Mouse (Mus musculus) neural tube, embryonic 15.5 days (tissue): ENCODE measurements around the gene Ak4. TPM values are rescaled to one million over a fixed set of nuclear protein-coding genes. Genes with fewer than 3 reads are reported as not detected.

Source experiments
- ATAC-seq: fragments of 200-750 bp; cut with Nextera tagmentation; 2 replicates; pipeline ENCODE4 v1.8.0; 2017; ENCODE audit warnings: mild to moderate bottlenecking, moderate TSS enrichment, moderate library complexity; ENCODE audit not compliant: low FRiP score
- H3K27ac ChIP-seq: fragments of 300-500 bp; sonication (generic); replicated peaks from 2 replicates; pipeline ENCODE4 v1.5.1; 2015; ENCODE audit warnings: mild to moderate bottlenecking, inconsistent platforms
- H3K27me3 ChIP-seq: fragments of 300-500 bp; sonication (generic); replicated peaks from 2 replicates; pipeline ENCODE4 v1.6.1; 2015; ENCODE audit warnings: inconsistent platforms
- H3K36me3 ChIP-seq: fragments of 300-500 bp; sonication (generic); 2 replicates; pipeline ENCODE4 v1.6.1; 2015; ENCODE audit warnings: inconsistent platforms
- H3K4me1 ChIP-seq: fragments of 300-500 bp; sonication (generic); 2 replicates; pipeline ENCODE4 v1.6.1; 2015; ENCODE audit warnings: inconsistent platforms
- H3K4me2 ChIP-seq: fragments of 300-500 bp; sonication (generic); 2 replicates; pipeline ENCODE4 v1.6.1; 2015; ENCODE audit warnings: inconsistent platforms, mild to moderate bottlenecking, moderate library complexity
- H3K4me3 ChIP-seq: fragments of 300-500 bp; sonication (generic); replicated peaks from 2 replicates; pipeline ENCODE4 v1.5.1; 2015; ENCODE audit warnings: mild to moderate bottlenecking, inconsistent platforms
- H3K9ac ChIP-seq: fragments of 300-500 bp; sonication (generic); replicated peaks from 2 replicates; pipeline ENCODE4 v1.6.1; 2015; ENCODE audit warnings: mild to moderate bottlenecking, inconsistent platforms
- H3K9me3 ChIP-seq: fragments of 300-500 bp; sonication (generic); replicated peaks from 2 replicates; pipeline ENCODE4 v1.6.1; 2016; ENCODE audit warnings: inconsistent platforms
- WGBS: fragments of 180-500 bp; shearing (Covaris S2); methylation state at CpG from one replicate; pipeline ENCODE4 v1.1.7; 2015; ENCODE audit warnings: mixed read lengths; 5-methylcytosine and 5-hydroxymethylcytosine counted together
- polyA plus RNA-seq: library from polyadenylated mRNA; unstranded; fragments of >200 nt; fragmentation: Nextera tagmentation; extraction: Ambion mirVana; gene quantifications from 2 replicates; pipeline ENCODE4 v1.2.1, GENCODE M21; 2015

Gene Ak4
- polyA plus RNA-seq, 1 experiment from 2014 or later, result 7.4 TPM

DNA sequence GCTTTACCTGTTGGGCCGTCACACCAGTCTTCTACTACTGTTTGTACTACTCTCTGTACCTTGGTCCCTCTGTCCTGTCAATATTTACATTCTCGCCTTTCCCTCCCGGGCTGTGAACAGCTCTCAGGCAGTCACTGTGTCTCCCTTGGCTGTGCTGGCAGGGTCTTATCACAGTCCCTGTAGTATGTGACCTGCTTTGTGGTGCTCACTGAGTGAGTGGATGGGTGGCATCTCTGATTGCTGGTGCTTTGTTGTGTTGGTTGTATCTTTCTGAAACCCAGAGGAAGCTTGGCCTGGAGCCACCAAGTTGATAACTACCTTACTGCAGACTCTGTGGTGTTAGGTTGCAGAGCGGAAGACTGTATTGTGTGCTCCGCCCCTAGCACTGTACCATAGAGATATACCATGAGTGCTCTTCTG is 25.8 kb upstream of the Ak4 start:
- H3K9ac ChIP-seq, result no peak overlapping the region
- no peak overlapping the region for H3K4me2 ChIP-seq
- no peak overlapping the region for H3K4me3 ChIP-seq
- no peak overlapping the region for H3K27ac ChIP-seq
- H3K4me1 ChIP-seq, result no peaks in the 10 kb centered on the region
- ATAC-seq, result no peak
- H3K27me3 ChIP-seq, result no peaks in the 10 kb centered on the region
- WGBS, result 85% methylated on average over 5 of the region's 5 CpGs
- H3K9me3 ChIP-seq, result no peaks in the 10 kb centered on the region
- H3K36me3 ChIP-seq, result no peaks in the 10 kb centered on the region

DNA sequence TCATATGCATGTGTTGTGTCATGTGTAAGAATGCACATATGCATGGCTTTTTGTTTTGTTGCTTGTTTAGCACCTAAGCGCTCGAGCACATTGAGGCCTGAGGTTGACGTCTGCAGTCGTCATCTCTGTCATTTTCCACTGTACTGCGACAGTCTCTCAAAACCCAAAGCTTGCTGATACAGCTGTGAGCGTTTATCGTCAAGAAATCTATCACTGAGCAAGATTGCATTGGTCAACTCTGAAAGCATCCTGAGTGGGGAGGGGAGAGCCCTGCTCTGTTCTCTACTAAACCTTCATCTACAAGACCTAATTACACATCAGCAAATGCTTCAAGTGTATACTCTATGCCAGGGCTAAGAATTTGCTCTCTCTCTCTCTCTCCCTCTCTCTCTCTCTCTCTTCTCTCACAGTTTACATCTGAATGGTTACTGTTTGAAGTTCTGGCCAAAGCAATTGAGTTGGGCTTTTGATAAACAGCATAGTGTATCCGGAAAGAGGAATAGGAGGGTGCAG is 24.0 kb upstream of the Ak4 start:
- no peaks in the 10 kb centered on the region for H3K27me3 ChIP-seq
- no peak for ATAC-seq

DNA sequence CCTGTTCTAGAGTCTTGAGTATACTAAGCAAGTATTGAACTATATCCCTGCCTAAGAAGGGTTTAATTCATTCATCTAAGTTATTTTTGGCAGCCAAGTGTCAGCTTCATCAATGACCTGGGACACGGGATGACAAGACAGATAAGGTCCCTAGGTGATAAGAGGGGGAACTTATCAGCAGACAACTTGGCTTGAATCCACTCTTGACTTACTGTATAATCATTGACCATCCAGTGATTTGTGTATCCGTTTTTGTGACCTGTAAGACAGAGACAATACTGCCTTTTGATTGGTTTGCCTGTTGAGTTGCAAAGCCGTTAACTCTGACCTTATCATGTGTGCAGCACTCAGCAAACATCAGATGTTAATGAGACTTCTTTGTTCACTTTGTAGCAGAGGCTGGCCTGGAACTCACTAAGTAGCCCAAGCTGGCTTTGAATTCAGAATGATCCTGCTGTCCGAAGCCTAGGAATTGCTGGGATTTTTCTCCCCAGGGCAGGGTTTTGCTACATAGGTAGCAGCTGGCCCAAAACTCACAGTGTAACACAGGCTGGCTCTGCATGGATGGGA is 19.0 kb upstream of the Ak4 start:
- Histone ChIP-seq H3K9ac (no peak overlapping the region), H3K27me3 (no peaks in the 10 kb centered on the region), H3K27ac (no peak overlapping the region), H3K4me1 (no peaks in the 10 kb centered on the region), H3K4me2 (no peak overlapping the region), H3K4me3 (no peak overlapping the region), H3K9me3 (no peaks in the 10 kb centered on the region), H3K36me3 (no peaks in the 10 kb centered on the region)
- ATAC-seq, result no peak
- WGBS, result 87% methylated on average over 4 of the region's 4 CpGs

More for the DNA sequence above, 24.0 kb upstream of the Ak4 start:
- WGBS, result 89% methylated on average over 8 of the region's 8 CpGs
- no peak overlapping the region for H3K27ac ChIP-seq
- no peak overlapping the region for H3K4me3 ChIP-seq
- H3K4me2 ChIP-seq, result no peak overlapping the region
- H3K9me3 ChIP-seq, result no peaks in the 10 kb centered on the region
- H3K9ac ChIP-seq, result no peak overlapping the region
- H3K36me3 ChIP-seq, result no peaks in the 10 kb centered on the region
- H3K4me1 ChIP-seq, result no peaks in the 10 kb centered on the region

DNA sequence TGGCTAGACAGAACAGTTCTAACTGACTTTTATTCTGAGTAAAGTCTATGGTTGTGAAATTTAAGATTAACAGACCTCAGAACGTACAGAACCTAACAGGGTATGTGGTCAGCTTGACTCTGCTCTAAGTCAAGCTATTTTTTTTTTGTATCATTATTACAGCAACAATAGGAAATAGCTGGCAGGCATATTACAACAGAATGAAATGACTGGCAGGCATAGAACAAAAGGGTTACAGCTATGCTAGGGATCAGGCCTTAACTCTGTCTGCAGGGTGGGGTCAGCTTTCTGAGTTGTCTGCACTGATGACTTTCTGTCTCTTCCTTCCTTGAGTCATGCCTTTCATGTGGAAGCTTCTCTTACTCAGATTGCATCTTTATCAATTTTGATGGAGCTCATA is 17.1 kb upstream of the Ak4 start:
- Histone ChIP-seq H3K4me1 (no peaks in the 10 kb centered on the region), H3K4me3 (no peak overlapping the region), H3K9ac (no peak overlapping the region), H3K27me3 (no peaks in the 10 kb centered on the region), H3K27ac (no peak overlapping the region), H3K9me3 (no peaks in the 10 kb centered on the region), H3K36me3 (no peaks in the 10 kb centered on the region), H3K4me2 (no peak overlapping the region)
- ATAC-seq, result no peak
- WGBS, result 81% methylated on average over 1 of the region's 1 CpGs

DNA sequence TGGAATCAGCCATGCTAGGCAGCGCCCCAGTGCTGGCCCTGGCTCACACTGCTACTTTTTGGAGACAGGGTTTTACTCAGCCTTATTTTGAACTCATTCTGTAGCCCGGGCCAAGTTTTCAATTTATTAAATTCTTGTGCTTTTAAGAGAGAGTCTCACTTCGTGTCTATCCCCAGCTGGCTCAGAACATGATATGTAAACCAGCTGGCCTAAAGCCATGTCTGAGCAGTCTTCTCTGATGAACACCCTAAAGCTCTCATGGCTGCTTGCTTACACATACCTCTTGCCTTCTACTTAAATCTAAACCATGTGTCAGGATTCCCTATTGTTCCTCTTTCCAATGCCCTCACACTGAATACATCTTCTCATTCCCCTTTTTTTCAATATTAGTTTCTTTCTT is 14.2 kb upstream of the Ak4 start:
- WGBS, result 74% methylated on average over 3 of the region's 3 CpGs
- no peak overlapping the region for H3K4me3 ChIP-seq
- no peaks in the 10 kb centered on the region for H3K27me3 ChIP-seq
- H3K36me3 ChIP-seq, result no peaks in the 10 kb centered on the region
- no peaks in the 10 kb centered on the region for H3K9me3 ChIP-seq
- H3K4me2 ChIP-seq, result no peak overlapping the region
- no peaks in the 10 kb centered on the region for H3K4me1 ChIP-seq
- no peak overlapping the region for H3K9ac ChIP-seq
- ATAC-seq, result no peak
- no peak overlapping the region for H3K27ac ChIP-seq

DNA sequence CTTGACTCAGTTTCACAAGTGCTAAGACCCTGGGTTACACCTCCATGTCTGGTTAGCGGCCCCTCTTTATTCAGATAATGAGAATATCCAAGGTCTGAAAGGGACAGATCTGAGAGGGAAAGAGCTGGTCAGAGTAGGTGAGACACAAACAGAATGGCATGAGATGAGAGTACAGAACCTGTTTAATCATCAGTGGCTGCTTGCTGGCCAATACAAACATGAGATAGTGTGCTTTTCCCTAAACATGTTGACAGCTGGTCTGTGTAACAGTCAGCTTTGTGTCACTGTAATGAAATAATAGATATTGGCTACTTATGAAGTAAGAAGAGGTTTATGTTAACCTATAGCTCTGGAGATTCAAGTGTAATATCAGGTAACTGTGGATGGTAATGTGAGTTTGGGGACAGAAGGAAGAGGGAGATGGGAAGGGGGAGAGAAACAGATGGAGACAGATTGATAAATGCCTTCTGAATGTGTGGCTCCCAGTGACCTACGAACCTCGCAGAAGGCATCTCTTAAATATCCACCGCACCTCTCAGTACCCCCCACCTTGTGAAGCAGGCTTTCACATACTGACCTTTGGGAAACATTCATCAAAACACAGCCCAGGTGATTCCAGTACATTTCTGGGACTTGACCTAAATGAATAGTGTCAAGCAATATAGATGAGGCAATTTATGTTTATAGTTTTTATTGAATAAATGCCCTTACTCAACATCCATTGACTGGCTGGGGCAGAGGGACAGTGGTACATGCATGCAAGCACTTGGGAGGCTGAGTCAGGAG is 12.5 kb upstream of the Ak4 start:
- H3K27me3 ChIP-seq, result no peaks in the 10 kb centered on the region
- 89% methylated on average over 4 of the region's 4 CpGs for WGBS
- no peak overlapping the region for H3K4me3 ChIP-seq
- no peak overlapping the region for H3K4me2 ChIP-seq
- H3K27ac ChIP-seq, result no peak overlapping the region
- ATAC-seq, result no peak
- no peaks in the 10 kb centered on the region for H3K36me3 ChIP-seq
- no peak overlapping the region for H3K9ac ChIP-seq
- H3K4me1 ChIP-seq, result no peaks in the 10 kb centered on the region
- H3K9me3 ChIP-seq, result no peaks in the 10 kb centered on the region

DNA sequence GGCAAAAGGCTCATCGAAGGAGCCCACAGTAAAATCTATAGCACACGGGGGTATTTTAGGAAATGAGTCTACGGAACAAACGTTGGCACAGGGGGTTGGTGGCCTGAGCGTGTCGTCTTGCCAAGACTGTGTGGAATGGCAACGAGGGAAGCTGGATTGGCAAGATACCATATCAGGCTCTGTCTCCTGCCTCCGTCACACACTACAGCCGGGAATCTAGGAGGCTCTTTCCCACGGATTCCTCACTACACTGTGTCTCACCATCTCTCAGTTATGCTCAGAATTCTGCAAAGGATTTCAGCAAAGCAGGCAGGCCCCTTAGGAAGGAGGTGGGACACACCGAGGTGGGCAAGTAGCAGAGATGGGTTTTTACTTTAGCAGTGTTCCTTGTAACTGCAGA is 2.1 kb upstream of the Ak4 start:
- 79% methylated on average over 11 of the region's 11 CpGs for WGBS
- no peaks in the 10 kb centered on the region for H3K36me3 ChIP-seq
- H3K27me3 ChIP-seq, result 0 out of 2 replicates have a peak, but pooled peaks cover 7% of the 10 kb centered on the region
- H3K27ac ChIP-seq, result no peak overlapping the region
- H3K9ac ChIP-seq, result no peak overlapping the region
- no peak overlapping the region for H3K4me3 ChIP-seq
- H3K4me2 ChIP-seq, result no peak overlapping the region
- H3K9me3 ChIP-seq, result no peaks in the 10 kb centered on the region
- ATAC-seq, result no peak
- peaks cover 11% of the 10 kb centered on the region for H3K4me1 ChIP-seq

DNA sequence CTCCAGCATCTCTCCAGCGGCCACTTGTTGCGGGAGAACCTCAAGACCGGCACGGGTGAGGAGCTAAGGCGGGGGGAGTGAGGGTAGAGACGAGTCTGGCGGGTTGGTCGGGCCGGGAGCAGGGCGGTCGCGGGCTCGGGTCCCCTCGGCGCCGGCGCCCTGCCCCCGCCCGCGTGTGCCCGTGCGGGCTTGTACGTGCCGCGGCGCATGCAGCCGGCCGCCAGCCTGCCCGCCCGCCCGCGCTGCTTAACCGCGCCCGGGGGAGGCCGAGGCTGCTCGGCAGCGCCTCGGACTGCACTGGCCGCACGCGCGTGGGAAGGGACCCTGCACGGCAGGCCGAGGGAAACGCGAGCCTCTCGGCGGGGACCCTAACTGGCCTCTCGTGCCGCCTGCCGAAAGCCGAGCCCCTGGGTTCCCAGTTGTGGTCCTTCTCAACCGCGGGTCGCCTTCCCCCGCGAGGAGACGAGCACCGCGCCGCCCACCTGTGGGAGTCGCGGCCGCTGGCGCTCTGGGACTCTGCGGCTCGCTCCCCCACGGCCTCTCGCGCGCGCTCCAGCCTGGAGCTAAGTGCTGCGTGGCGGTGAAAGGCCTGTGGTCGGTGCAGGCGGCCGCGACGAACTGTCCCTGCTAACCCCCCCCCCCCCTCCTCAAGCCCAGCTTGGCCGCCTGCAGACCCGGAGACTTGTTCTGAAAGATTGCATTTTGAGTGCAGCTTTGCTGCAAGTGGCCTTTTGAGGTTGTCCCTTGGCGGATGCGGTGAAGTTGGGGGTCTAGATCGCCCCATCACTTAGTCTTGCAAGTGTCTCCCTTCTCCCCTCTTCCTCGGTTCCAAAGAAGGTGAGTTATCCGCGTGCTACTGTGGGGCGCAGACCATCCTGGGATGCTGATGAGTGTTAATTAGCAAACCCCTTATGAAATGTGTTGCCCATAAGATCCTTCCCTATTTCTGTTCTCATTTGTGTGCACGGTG is 1.1 kb downstream of the Ak4 start:
- Histone ChIP-seq H3K4me3 (peak overlapping the region; percentile 73), H3K4me1 (peaks cover 11% of the 10 kb centered on the region), H3K9me3 (no peaks in the 10 kb centered on the region), H3K9ac (peak overlapping the region; percentile 70), H3K27ac (no peak overlapping the region), H3K36me3 (no peaks in the 10 kb centered on the region), H3K27me3 (0 out of 2 replicates have a peak, but pooled peaks cover 7% of the 10 kb centered on the region), H3K4me2 (peak overlapping the region; percentile 99)
- ATAC-seq, result peak; percentile 85
- WGBS, result 1% methylated on average over 84 of the region's 90 CpGs

DNA sequence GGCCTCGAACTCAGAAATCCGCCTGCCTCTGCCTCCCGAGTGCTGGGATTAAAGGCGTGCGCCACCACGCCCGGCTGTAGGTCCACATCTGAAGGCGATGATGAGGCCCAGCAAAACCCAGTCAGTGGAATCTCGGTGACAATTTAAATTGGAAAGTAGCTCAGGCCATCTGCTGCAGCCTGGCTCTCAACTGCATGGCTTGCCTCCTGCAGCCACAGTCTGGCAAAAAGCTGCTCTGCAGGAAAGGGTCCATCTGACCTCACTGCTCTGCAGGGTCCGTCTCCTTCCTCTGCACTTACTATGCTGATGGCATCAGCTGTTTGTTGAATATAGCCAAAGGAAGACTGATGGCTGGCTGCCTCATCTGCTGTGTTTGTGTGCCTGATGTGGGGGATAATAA is 3.9 kb downstream of the Ak4 start:
- Histone ChIP-seq H3K36me3 (no peaks in the 10 kb centered on the region), H3K4me2 (no peak overlapping the region), H3K9ac (no peak overlapping the region), H3K9me3 (no peaks in the 10 kb centered on the region), H3K4me3 (no peak overlapping the region), H3K4me1 (peaks cover 11% of the 10 kb centered on the region), H3K27ac (no peak overlapping the region), H3K27me3 (0 out of 2 replicates have a peak, but pooled peaks cover 7% of the 10 kb centered on the region)
- WGBS, result 82% methylated on average over 10 of the region's 10 CpGs
- no peak for ATAC-seq

DNA sequence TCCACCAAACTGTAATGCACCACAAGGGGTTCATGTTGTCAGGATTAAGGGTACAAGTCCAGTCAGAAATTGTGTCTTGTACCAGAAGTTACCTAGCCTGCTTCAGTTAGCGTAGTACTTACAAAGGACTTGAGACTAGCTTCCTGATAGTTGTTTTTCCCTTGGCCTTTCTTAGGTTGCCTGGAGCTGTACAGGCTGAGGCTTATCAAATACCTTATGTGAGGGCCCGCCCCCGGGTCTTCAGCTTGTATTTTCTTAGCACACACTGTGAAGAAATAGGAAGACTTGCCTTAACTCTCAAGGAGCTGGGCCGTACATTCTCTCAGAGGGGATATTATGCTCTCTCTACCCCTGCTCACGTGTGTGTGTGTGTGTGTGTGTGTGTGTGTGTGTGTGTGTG is 4.5 kb downstream of the Ak4 start:
- no peak overlapping the region for H3K27ac ChIP-seq
- 95% methylated on average over 5 of the region's 5 CpGs for WGBS
- ATAC-seq, result no peak

DNA sequence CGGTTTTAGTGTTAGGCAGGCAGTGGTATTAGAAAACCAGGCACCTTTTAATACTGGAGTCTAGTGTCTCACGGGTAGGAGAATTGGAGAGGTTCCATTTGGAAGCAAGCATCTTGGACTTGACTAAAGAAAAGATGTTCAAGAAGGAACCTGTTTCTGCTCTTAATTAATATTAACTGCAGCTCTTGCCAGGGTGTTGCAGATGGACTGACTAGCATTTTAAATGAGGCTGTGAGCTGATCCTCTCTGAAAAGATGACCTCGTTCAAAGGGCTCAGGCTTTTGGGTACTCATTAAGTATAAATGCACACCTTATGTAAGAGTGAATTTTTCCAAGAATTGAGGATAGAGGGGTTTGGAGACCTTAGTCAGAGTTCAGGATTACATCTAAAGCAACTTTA is 5.4 kb downstream of the Ak4 start:
- no peak overlapping the region for H3K4me3 ChIP-seq
- no peak overlapping the region for H3K27ac ChIP-seq
- no peaks in the 10 kb centered on the region for H3K9me3 ChIP-seq
- H3K27me3 ChIP-seq, result 0 out of 2 replicates have a peak, but pooled peaks cover 3% of the 10 kb centered on the region
- no peak for ATAC-seq
- H3K4me1 ChIP-seq, result peaks cover 5% of the 10 kb centered on the region
- H3K9ac ChIP-seq, result no peak overlapping the region
- no peaks in the 10 kb centered on the region for H3K36me3 ChIP-seq
- H3K4me2 ChIP-seq, result no peak overlapping the region
- 81% methylated on average over 3 of the region's 3 CpGs for WGBS

More for the DNA sequence above, 4.5 kb downstream of the Ak4 start:
- Histone ChIP-seq H3K36me3 (no peaks in the 10 kb centered on the region), H3K9me3 (no peaks in the 10 kb centered on the region), H3K4me3 (no peak overlapping the region), H3K9ac (no peak overlapping the region), H3K4me1 (peaks cover 11% of the 10 kb centered on the region), H3K27me3 (0 out of 2 replicates have a peak, but pooled peaks cover 7% of the 10 kb centered on the region), H3K4me2 (no peak overlapping the region)
